Mouse (Mus musculus) forebrain, embryonic 13.5 days (tissue): ENCODE data around the gene Myo1c. TPM values are rescaled to one million over a fixed set of nuclear protein-coding genes. Genes with fewer than 3 reads are reported as not detected.

Experiments
- ATAC-seq: fragments of 200-750 bp; cut with Nextera tagmentation; 2 replicates; pipeline ENCODE4 v1.8.0; 2017
- H3K27ac ChIP-seq: fragments of 300-500 bp; sonication (generic); 2 replicates; pipeline ENCODE4 v1.5.1; 2015; ENCODE audit warnings: inconsistent platforms, mild to moderate bottlenecking, moderate library complexity
- H3K27me3 ChIP-seq: fragments of 300-500 bp; sonication (generic); 2 replicates; pipeline ENCODE4 v1.6.1; 2015; ENCODE audit warnings: mild to moderate bottlenecking, inconsistent platforms
- H3K36me3 ChIP-seq: fragments of 300-500 bp; sonication (generic); 2 replicates; pipeline ENCODE4 v1.6.1; 2015; ENCODE audit warnings: mild to moderate bottlenecking, inconsistent platforms; ENCODE audit not compliant: poor library complexity, severe bottlenecking
- H3K4me1 ChIP-seq: fragments of 300-500 bp; sonication (generic); 2 replicates; pipeline ENCODE4 v1.6.1; 2015; ENCODE audit warnings: inconsistent platforms
- H3K4me2 ChIP-seq: fragments of 300-500 bp; sonication (generic); 2 replicates; pipeline ENCODE4 v1.6.1; 2015; ENCODE audit warnings: inconsistent platforms, mild to moderate bottlenecking, moderate library complexity
- H3K4me3 ChIP-seq: fragments of 300-500 bp; sonication (generic); 2 replicates; pipeline ENCODE4 v1.5.1; 2015; ENCODE audit warnings: mild to moderate bottlenecking, inconsistent platforms
- H3K9ac ChIP-seq: fragments of 300-500 bp; sonication (generic); 2 replicates; pipeline ENCODE4 v1.6.1; 2015; ENCODE audit warnings: mild to moderate bottlenecking, inconsistent platforms
- H3K9me3 ChIP-seq: fragments of 300-500 bp; sonication (generic); replicated peaks from 2 replicates; pipeline ENCODE4 v1.6.1; 2016; ENCODE audit warnings: inconsistent platforms
- WGBS: fragments of 180-500 bp; shearing (Covaris S2); methylation state at CpG from one replicate; pipeline ENCODE4 v1.1.7; 2015; 5-methylcytosine and 5-hydroxymethylcytosine counted together
- polyA plus RNA-seq: library from polyadenylated mRNA; unstranded; fragments of >200 nt; fragmentation: Nextera tagmentation; extraction: Ambion mirVana; gene quantifications from 2 replicates; pipeline ENCODE4 v1.2.1, GENCODE M21; 2015

Gene Myo1c
- polyA plus RNA-seq: 6.1 and 6.9 TPM in 2 replicates

- Histone ChIP-seq H3K27ac (no peak within 1 kb of the TSS), H3K4me3 (peak within 1 kb of the TSS; percentile 59), H3K4me1 (peaks cover 35% of the 10 kb centered on the region), H3K4me2 (peak within 1 kb of the TSS; percentile 75), H3K27me3 (peaks cover 32% of the 10 kb centered on the region), H3K9me3 (no peaks in the 10 kb centered on the region), H3K9ac (peak within 1 kb of the TSS; percentile 79), H3K36me3 (peaks cover 5% of the 10 kb centered on the region; the same call in 1 of the 2 replicates)
- 76% methylated on average over 7 of the region's 7 CpGs for WGBS
- no peak for ATAC-seq
Measured at GRCm38 (mm10) chr11:75650311-75650710, at the start of gene Myo1c. TSS of gene Myo1c (plus strand) at chr11:75650504.

- ATAC-seq: no peak
- no peak overlapping the region for H3K27ac ChIP-seq
- WGBS: 91% methylated on average over 5 of the region's 5 CpGs
- H3K27me3 ChIP-seq: no peaks in the 10 kb centered on the region
- H3K9ac ChIP-seq: no peak overlapping the region
- no peak overlapping the region for H3K4me3 ChIP-seq
- no peaks in the 10 kb centered on the region for H3K9me3 ChIP-seq
- H3K36me3 ChIP-seq: peaks cover 77% of the 10 kb centered on the region
- H3K4me2 ChIP-seq: no peak overlapping the region
- H3K4me1 ChIP-seq: no peaks in the 10 kb centered on the region
Measured at GRCm38 (mm10) chr11:75604826-75605225, 45.5 kb upstream of the Myo1c start.

- no peak for ATAC-seq
- Histone ChIP-seq H3K9me3 (no peaks in the 10 kb centered on the region), H3K27ac (no peak overlapping the region), H3K4me2 (no peak overlapping the region), H3K27me3 (no peaks in the 10 kb centered on the region), H3K4me1 (no peaks in the 10 kb centered on the region), H3K9ac (no peak overlapping the region), H3K36me3 (peaks cover 77% of the 10 kb centered on the region), H3K4me3 (no peak overlapping the region)
- WGBS: 59% methylated on average over 1 of the region's 1 CpGs
Measured at GRCm38 (mm10) chr11:75605318-75605717, 45.0 kb upstream of the Myo1c start.

- Histone ChIP-seq H3K36me3 (peaks cover 78% of the 10 kb centered on the region), H3K9me3 (no peaks in the 10 kb centered on the region), H3K4me2 (no peak overlapping the region), H3K4me3 (no peak overlapping the region), H3K27ac (no peak overlapping the region), H3K27me3 (no peaks in the 10 kb centered on the region), H3K4me1 (no peaks in the 10 kb centered on the region), H3K9ac (no peak overlapping the region)
- ATAC-seq: no peak
- WGBS: 91% methylated on average over 5 of the region's 5 CpGs
Measured at GRCm38 (mm10) chr11:75608776-75609175, 41.5 kb upstream of the Myo1c start.

GRCm38 (mm10) chr11:75610021-75610420 lies 40.3 kb upstream of the Myo1c start:
- no peaks in the 10 kb centered on the region for H3K4me1 ChIP-seq
- no peak overlapping the region for H3K9ac ChIP-seq
- no peak overlapping the region for H3K4me3 ChIP-seq
- ATAC-seq: no peak
- H3K27me3 ChIP-seq: no peaks in the 10 kb centered on the region
- H3K27ac ChIP-seq: no peak overlapping the region
- H3K4me2 ChIP-seq: no peak overlapping the region
- peaks cover 80% of the 10 kb centered on the region for H3K36me3 ChIP-seq
- WGBS: 88% methylated on average over 2 of the region's 2 CpGs
- H3K9me3 ChIP-seq: no peaks in the 10 kb centered on the region

- H3K4me1 ChIP-seq: no peaks in the 10 kb centered on the region
- H3K4me2 ChIP-seq: no peak overlapping the region
- H3K9ac ChIP-seq: no peak overlapping the region
- ATAC-seq: no peak
- H3K36me3 ChIP-seq: peaks cover 80% of the 10 kb centered on the region
- no peak overlapping the region for H3K27ac ChIP-seq
- WGBS: 93% methylated on average over 1 of the region's 1 CpGs
- H3K27me3 ChIP-seq: no peaks in the 10 kb centered on the region
- no peaks in the 10 kb centered on the region for H3K9me3 ChIP-seq
- no peak overlapping the region for H3K4me3 ChIP-seq
Measured at GRCm38 (mm10) chr11:75614769-75615168, 35.5 kb upstream of the Myo1c start.

GRCm38 (mm10) chr11:75615556-75615955 lies 34.7 kb upstream of the Myo1c start:
- no peak for ATAC-seq
- no peak overlapping the region for H3K9ac ChIP-seq
- no peak overlapping the region for H3K4me2 ChIP-seq
- H3K9me3 ChIP-seq: no peaks in the 10 kb centered on the region
- no peaks in the 10 kb centered on the region for H3K4me1 ChIP-seq
- H3K27ac ChIP-seq: no peak overlapping the region
- 89% methylated on average over 2 of the region's 2 CpGs for WGBS
- H3K36me3 ChIP-seq: peaks cover 80% of the 10 kb centered on the region
- H3K4me3 ChIP-seq: no peak overlapping the region
- no peaks in the 10 kb centered on the region for H3K27me3 ChIP-seq

GRCm38 (mm10) chr11:75619133-75619532 lies 31.2 kb upstream of the Myo1c start:
- 85% methylated on average over 5 of the region's 5 CpGs for WGBS
- Histone ChIP-seq H3K27me3 (no peaks in the 10 kb centered on the region), H3K36me3 (peaks cover 77% of the 10 kb centered on the region), H3K4me2 (no peak overlapping the region), H3K9me3 (no peaks in the 10 kb centered on the region), H3K4me3 (no peak overlapping the region), H3K9ac (no peak overlapping the region), H3K27ac (no peak overlapping the region), H3K4me1 (no peaks in the 10 kb centered on the region)
- ATAC-seq: no peak

- WGBS: 87% methylated on average over 12 of the region's 12 CpGs
- no peaks in the 10 kb centered on the region for H3K9me3 ChIP-seq
- H3K4me1 ChIP-seq: no peaks in the 10 kb centered on the region
- peaks cover 78% of the 10 kb centered on the region for H3K36me3 ChIP-seq
- no peak overlapping the region for H3K27ac ChIP-seq
- H3K9ac ChIP-seq: no peak overlapping the region
- H3K27me3 ChIP-seq: no peaks in the 10 kb centered on the region
- no peak overlapping the region for H3K4me3 ChIP-seq
- ATAC-seq: no peak
- H3K4me2 ChIP-seq: no peak overlapping the region
Measured at GRCm38 (mm10) chr11:75620136-75620780, 30.0 kb upstream of the Myo1c start.

GRCm38 (mm10) chr11:75621426-75621825 lies 28.9 kb upstream of the Myo1c start:
- peaks cover 84% of the 10 kb centered on the region for H3K36me3 ChIP-seq

GRCm38 (mm10) chr11:75622588-75623329 lies 27.5 kb upstream of the Myo1c start:
- Histone ChIP-seq H3K9me3 (no peaks in the 10 kb centered on the region), H3K4me3 (no peak overlapping the region), H3K4me2 (no peak overlapping the region), H3K9ac (no peak overlapping the region), H3K27me3 (no peaks in the 10 kb centered on the region), H3K36me3 (peaks cover 86% of the 10 kb centered on the region), H3K4me1 (no peaks in the 10 kb centered on the region), H3K27ac (no peak overlapping the region)
- 95% methylated on average over 2 of the region's 2 CpGs for WGBS
- ATAC-seq: no peak

More at GRCm38 (mm10) chr11:75621426-75621825, 28.9 kb upstream of the Myo1c start:
- Histone ChIP-seq H3K4me1 (no peaks in the 10 kb centered on the region), H3K4me3 (no peak overlapping the region), H3K27ac (no peak overlapping the region), H3K4me2 (no peak overlapping the region), H3K27me3 (no peaks in the 10 kb centered on the region), H3K9ac (no peak overlapping the region), H3K9me3 (no peaks in the 10 kb centered on the region)
- ATAC-seq: no peak
- WGBS: 93% methylated on average over 2 of the region's 2 CpGs

GRCm38 (mm10) chr11:75624102-75624554 lies 26.2 kb upstream of the Myo1c start:
- Histone ChIP-seq H3K27ac (no peak overlapping the region), H3K4me1 (no peaks in the 10 kb centered on the region), H3K9me3 (no peaks in the 10 kb centered on the region), H3K9ac (no peak overlapping the region), H3K4me3 (no peak overlapping the region), H3K4me2 (no peak overlapping the region), H3K36me3 (peaks cover 85% of the 10 kb centered on the region), H3K27me3 (no peaks in the 10 kb centered on the region)
- 80% methylated on average over 2 of the region's 2 CpGs for WGBS
- no peak for ATAC-seq
